Mouse (Mus musculus) right cerebral cortex, postnatal 36 days (tissue): ENCODE measurements around the gene Satb2.
"Not testable (repeated sequence)": the region's sequence is repeated elsewhere in the genome, so short reads cannot be mapped to it uniquely, and the experiment has no call there.

Source experiments
- DNase-seq, 2 experiments: peaks; one replicate each; pipeline ENCODE4 v3.0.0; 2022; ENCODE audit warnings: low spot score in 2 of 2, mixed read lengths in 1 of 2

The Satb2 gene

DNA sequence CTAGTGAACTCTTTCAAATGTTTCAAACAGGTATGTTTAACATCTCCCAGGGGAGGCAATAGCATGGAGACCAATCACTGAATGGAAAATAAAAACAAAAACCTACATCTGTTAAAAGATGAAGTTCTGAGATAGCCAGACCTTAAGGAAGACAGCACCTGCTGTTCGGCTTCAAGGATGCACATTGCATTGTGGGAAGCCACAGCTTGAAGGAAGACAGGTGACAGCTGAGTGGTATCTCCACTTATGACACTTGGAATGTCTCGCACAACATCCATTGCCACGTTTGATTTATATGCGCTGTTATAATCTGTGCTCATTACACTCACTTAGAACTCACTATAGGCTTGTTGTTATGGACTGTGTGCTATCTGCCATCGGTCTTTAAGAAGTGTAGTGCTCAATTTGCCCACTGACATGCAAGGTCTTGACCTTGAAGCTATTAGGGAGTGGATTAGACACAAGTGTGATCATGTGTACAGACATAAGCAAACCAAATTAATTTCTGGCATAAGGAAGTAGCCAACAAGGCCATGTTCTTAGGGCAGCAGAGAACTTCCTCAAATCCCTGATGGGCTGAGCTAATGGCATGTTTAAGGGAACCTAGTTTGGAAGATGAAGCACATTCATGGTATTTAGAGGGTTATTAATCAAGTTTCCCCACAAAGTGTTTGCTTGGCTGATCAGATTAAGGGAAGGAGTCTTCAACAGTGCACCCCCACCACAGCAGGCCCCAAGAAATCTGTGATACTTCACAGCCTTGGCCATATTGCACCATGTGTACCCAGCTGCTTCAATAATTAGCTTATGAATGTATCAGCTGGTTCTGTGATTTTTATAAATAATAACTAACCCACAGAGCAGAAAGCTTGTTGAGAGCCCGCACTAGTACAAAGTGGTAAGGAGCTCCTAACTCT lies 144.2 kb downstream of the Satb2 start:
- no peak for DNase-seq

DNA sequence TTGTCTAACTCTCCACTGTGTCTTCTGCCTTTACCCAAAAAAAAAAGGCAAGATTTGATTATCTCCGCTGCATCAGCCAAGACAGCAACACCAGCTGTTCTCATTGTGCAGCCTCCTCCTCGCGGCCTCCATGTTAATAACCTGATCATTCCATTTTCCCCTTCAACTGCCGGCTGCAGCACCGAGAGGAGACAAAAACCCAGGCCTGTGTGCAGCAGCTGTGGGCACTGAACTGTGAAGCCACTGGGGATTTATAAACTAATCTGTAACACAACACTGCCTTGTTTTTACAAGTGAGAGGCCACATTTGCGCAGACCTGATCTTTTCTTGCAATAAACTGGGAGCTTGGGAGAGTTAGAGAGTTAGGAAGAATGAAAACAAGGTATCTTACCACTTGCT lies 145.1 kb downstream of the Satb2 start:
- no peak for DNase-seq

- no peak for DNase-seq
These were observed 145.7 kb downstream of the Satb2 start for GRCm38 (mm10) chr1:56832738-56833137.

- no peak for DNase-seq
These were observed 155.7 kb downstream of the Satb2 start for GRCm38 (mm10) chr1:56822735-56823134.

- DNase-seq, result no peak
These were observed 156.4 kb downstream of the Satb2 start for GRCm38 (mm10) chr1:56822025-56822424.

- DNase-seq, result no peak
These were observed 164.9 kb downstream of the Satb2 start for GRCm38 (mm10) chr1:56813506-56813905.

- no peak for DNase-seq
These were observed 165.5 kb downstream of the Satb2 start for GRCm38 (mm10) chr1:56812961-56813360.

DNA sequence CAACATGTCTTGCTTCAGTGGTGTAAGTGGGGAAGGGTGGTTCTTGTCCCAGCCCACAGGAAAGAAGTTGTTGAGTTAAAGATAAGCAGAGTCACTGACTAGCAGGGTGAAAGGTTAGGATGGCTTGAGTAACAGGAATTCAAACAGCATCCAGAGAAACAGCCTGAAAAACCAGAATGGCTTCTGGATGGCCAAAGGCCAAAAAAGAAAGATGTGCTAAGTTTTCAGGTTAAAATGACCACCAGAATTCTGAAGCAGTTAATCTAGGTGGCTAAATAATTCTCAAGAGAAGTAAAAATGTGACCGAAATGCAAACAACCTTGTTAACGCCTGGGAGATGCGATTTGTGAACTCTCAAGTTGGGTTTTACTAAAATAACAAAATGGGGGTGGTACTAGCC lies 167.0 kb downstream of the Satb2 start:
- no peak for DNase-seq

DNA sequence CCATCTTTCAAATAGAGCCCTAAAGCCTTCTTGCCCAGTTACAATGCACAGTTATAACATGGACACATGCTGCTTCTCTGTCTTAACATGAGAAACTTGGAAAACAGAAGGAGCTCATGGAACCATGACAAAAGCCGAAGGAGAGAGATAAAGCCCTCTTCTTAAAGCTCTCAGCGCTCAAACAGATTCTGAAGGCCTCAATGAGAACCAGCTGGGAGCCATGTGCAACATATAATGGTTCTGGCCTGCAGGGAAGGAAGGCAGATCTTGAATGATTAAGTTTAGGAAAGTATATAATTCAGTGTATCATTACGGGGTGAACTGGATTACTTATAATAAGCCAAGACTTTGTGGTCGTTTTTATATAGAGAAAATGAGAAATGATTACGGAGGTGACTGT lies 172.4 kb downstream of the Satb2 start:
- no peak for DNase-seq

DNA sequence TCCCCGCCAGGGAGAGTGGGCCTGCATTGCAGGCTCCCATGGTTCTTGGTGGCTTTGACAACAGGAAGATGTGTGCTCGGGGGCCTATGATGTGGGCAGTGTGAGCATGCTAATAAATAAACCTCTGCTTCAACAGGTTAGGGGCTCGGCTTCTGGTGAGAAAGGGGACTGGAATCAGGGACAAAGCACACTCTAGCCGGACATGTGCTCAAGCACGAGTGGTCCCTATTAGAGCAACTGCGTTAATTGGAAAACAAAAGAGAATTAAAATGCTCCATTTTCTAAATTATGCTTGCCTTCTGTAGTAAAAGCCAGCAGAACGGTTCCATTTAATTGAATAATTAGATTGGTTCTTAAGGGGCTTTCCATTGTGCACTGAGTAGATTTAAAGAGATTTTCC lies 177.8 kb downstream of the Satb2 start:
- DNase-seq, result no peak

DNA sequence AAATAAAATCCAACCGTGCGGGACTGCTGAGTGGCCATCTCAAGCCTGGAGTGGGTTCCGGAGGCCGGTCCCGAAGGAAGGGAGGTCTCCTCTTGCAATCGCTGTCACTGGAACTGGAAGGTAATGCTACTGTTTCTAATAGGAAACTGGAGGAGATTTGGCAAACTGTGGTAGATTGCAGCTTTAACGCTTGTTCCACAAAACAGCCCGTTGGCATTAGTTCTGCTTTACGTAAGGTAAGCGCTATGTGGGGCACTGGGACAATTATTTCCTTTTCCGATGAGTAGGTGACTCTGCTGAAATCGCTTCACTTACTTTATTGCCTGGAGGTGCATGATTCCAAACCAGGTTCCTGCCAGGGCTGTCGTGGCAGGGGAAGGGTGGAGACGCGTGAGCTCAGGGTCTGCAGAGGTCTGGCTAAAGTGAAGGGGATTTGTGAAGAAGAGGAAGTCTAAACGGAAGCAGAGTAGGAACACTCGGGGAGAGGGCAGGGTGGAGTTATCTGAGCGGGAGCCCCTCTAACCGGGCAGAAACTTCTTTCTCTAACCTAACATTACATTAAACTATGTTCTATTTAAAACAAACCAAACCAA lies 183.3 kb downstream of the Satb2 start:
- no peak for DNase-seq

DNA sequence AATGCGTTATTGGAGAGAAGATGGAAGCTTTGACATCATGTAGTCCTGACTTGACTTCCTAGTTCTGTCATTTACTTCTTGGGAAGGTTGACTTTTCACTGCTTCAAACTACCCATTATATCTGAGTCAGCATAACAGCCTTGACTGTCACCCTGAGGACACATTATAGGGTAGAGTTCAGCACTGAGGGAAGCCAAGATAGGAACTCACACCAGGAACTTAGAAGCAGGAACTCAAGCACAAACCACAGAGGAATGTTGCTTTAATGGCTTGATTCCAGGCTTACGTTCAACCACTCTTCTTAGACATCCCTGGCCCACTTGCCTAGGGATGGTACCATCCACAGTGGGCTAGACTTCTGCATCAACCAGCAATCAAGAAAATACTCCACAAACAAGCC lies 188.8 kb downstream of the Satb2 start:
- DNase-seq, result no peak

- not testable (repeated sequence) for DNase-seq
These were observed 196.3 kb downstream of the Satb2 start for GRCm38 (mm10) chr1:56782139-56782538.

DNA sequence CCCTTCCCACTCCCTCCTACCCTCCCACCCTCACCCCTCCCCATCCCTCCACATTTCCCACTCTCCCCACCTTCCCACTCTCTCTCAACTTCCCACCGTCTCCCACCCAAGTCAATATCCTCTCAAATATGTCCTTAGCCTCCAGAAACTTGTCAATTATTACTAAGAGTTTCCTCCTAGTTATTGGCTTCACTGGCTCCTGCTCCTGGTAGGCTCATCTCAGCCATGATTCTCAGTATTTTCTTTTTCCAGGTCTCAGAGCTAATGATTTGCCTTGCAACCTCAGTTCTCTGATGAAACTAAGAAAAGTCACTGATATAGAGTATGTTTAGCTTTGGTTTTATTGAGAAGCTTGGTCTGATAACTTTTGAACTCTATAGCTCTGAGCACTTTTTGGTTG lies 214.2 kb downstream of the Satb2 start:
- no peak for DNase-seq

GRCm38 (mm10) chr1:56761512-56761911 lies 216.9 kb downstream of the Satb2 start:
- no peak for DNase-seq

GRCm38 (mm10) chr1:56753283-56753682 lies 225.2 kb downstream of the Satb2 start:
- DNase-seq, result no peak

DNA sequence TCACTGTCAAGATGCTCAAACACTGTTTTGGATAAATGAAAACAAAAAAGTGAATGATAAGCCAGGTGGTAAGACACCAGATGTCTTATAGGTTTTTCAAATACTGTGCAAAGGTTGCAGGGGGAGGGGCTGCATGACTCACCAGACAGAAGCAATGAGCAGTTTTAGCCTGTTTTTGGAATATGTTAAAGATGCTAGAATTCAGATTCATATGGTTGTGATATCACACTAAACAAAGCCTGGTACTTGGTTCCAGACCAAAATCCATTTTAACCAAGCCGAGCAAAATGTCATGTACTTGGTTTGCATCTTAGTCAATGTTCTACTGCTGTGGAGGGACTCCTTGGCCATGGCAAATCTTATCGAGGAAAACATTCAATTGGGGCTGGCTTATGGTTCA lies 227.8 kb downstream of the Satb2 start:
- peak in 1 of 2 experiments; percentile 2 for DNase-seq

DNA sequence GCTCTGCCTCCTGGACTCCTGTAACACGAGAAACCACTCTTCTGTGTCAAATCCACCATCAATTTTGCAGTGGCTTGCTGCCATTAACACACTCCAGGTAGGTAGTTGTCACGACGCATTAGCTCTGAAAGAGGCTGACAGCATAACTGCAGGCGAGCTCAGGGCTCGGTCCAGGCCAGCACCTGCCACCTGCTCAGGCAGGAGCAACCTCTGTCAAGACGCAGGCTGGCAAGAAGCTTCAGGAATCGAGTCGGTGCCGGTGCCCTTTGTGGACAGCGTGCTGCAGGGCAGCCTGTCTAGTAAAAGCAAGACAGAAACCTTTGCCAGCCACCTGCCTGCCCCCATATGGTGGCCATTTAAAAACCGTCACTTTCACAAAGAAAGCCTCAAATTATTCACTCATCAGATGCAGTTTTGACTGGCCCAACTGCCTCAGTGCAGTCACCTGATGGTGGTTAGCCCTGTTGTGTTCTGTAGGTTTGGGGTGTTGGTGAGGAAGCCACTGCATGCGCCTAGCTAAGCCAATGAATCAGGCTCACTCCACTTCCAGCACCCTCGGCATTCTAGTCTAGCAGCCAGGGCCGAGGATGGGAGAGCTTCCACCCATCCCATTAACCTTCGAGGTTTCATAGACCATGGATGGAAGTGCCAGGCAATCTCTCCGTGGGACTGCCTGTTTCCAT lies 228.7 kb downstream of the Satb2 start:
- no peak for DNase-seq

DNA sequence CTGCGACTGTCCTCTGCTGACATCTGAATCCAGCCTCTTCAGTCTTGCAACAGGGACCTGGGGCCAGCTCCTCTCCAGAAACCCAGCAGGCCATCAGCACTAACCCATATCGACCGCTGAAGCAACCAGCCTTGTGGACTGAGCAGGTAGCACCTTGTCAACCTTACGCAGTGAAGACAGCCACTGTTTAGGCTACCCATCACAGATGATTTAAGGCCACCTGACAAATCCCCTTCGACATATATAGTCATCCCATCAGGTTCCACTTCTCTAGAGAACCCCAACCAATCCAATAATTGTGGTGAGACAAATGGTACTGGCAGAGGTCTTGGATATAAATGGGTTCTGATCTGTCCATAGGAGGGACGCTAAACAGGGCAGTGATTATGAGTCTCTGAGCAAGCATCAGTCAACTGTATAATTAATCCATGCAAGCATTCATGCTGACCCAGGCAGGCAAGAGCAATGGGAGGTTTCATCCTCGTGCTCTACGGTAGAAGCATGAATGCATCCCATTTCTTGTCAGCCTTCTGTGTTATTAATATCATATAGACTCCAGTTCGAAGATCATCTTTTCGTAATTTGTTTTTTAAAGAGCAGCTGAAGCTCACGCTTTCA lies 229.5 kb downstream of the Satb2 start:
- no peak for DNase-seq
